Comparison of ENCODE assay signal across 8 mouse cellular contexts in genomic region chr5:145205041-145205440, GRCm38 (mm10). TPM values are rescaled to one million over a fixed set of nuclear protein-coding genes. Genes with fewer than 3 reads are reported as not detected.
A peak's percentile ranks its signal among the peaks of the same experiment; 100 is the strongest.
DNase-seq lines count a peak whose midpoint lies in the region; ATAC-seq and TF ChIP-seq lines count a peak whose summit lies in the region.

No protein-coding gene starts in this region.

- TF ChIP-seq CTCF in MEL (IDR thresholded peaks at IDR 0.05 in 2 of 3, conservative IDR thresholded peaks at IDR 0.05 in 1 of 3; ENCODE audit: control insufficient read depth in 1 of 3, insufficient read depth in 1 of 3, low read depth in 2 of 3, low read length in 3 of 3, poor library complexity in 1 of 3, severe bottlenecking in 1 of 3) = no peak
- no peak for TF ChIP-seq CTCF in lung, postnatal 0 days (IDR thresholded peaks at IDR 0.05)

- no peaks in the 10 kb centered on the region for H3K27me3 ChIP-seq in MEL (ENCODE audit: control insufficient read depth in 1 of 2, insufficient read depth in 2 of 2, low read length in 2 of 2)
- H3K27me3 ChIP-seq in lung, postnatal 0 days (replicated peaks; ENCODE audit: insufficient read depth, low read length) = no peaks in the 10 kb centered on the region

- peak; percentile 44 for DNase-seq in cerebellum, adult 9-10 months
- no peak for DNase-seq in MEL (ENCODE audit: low read depth, low spot score)
- DNase-seq in heart, postnatal 10 days = peak; percentile 30 to 37
- peak; percentile 95 for DNase-seq in lung, postnatal 0 days (ENCODE audit: low spot score)
- DNase-seq in gastrocnemius, adult 18-20 months (ENCODE audit: low spot score) = no peak
- DNase-seq in urinary bladder, adult 18-20 months (ENCODE audit: low spot score in 2 of 2) = no peak
- no peak for DNase-seq in spleen, postnatal 4 days (ENCODE audit: low spot score in 2 of 2)

- peaks cover 0 to 25% of the 10 kb centered on the region in 2 experiments; a peak in 3 of 4 replicates for H3K4me1 ChIP-seq in MEL (ENCODE audit: control insufficient read depth in 1 of 2, insufficient read depth in 2 of 2, low read length in 2 of 2)
- H3K4me1 ChIP-seq in lung, postnatal 0 days (ENCODE audit: insufficient read depth, low read depth, low read length) = peaks cover 7% of the 10 kb centered on the region; the same call in 1 of the 2 replicates

- no peaks in the 10 kb centered on the region for H3K9me3 ChIP-seq in MEL (replicated peaks; ENCODE audit: insufficient read depth, low read length)
- H3K9me3 ChIP-seq in lung, postnatal 0 days (ENCODE audit: low read length) = no peaks in the 10 kb centered on the region

- TF ChIP-seq RAD21 in MEL (IDR thresholded peaks at IDR 0.05; ENCODE audit: low read depth, low read length) = no peak

- H3K79me2 ChIP-seq in MEL (ENCODE audit: control insufficient read depth, insufficient read depth, low read length, poor library complexity) = peaks cover 25% of the 10 kb centered on the region

- TF ChIP-seq POLR2A in MEL (IDR thresholded peaks at IDR 0.05; ENCODE audit: control insufficient read depth in 1 of 2, insufficient read depth in 1 of 2, low read depth in 1 of 2, low read length in 2 of 2, poor library complexity in 1 of 2) = no peak

- no peak for ATAC-seq in cerebellum, adult (ENCODE audit: insufficient number of reproducible peaks, low FRiP score, low TSS enrichment)
- ATAC-seq in lung, postnatal 0 days = peak; percentile 37

- peak overlapping the region; percentile 82 for H3K9ac ChIP-seq in MEL (ENCODE audit: control insufficient read depth, low read depth, low read length, poor library complexity, severe bottlenecking)
- peak overlapping the region; percentile 58; the same call in 1 of the 2 replicates for H3K9ac ChIP-seq in lung, postnatal 0 days (replicated peaks; ENCODE audit: low read depth)

- no peak for TF ChIP-seq EP300 in MEL (IDR thresholded peaks at IDR 0.05; ENCODE audit: low read depth in 1 of 2, low read length in 2 of 2)
- TF ChIP-seq EP300 in lung, postnatal 0 days (IDR thresholded peaks at IDR 0.05) = peak; percentile 98

- H3K27ac ChIP-seq in MEL (ENCODE audit: control insufficient read depth, low read depth, low read length) = peak overlapping the region; percentile 42
- peak overlapping the region; percentile 55 for H3K27ac ChIP-seq in lung, postnatal 0 days (ENCODE audit: low read length)

- intact Hi-C loops in heart, postnatal 10 days (cut with DNase I) = loop anchor here (2.0 kb wide), 1 partner anchor 26 kb away; the partner anchor contains the start of gene Zfp655

- H3K4me3 ChIP-seq in MEL (ENCODE audit: control insufficient read depth in 1 of 2, insufficient read depth in 1 of 2, low read depth in 2 of 2, low read length in 2 of 2) = peak overlapping the region; percentile 78 to 95
- peak overlapping the region; percentile 58 for H3K4me3 ChIP-seq in lung, postnatal 0 days (ENCODE audit: low read depth, low read length)

- 11% methylated on average over 9 of the region's 9 CpGs for WGBS in lung, postnatal 0 days

- peak overlapping the region; percentile 61 for H3K4me2 ChIP-seq in lung, postnatal 0 days (replicated peaks; ENCODE audit: low read depth, low read length)

- H3K36me3 ChIP-seq in MEL (ENCODE audit: control insufficient read depth in 1 of 2, insufficient read depth in 2 of 2, low read length in 2 of 2) = peaks cover 0 to 27% of the 10 kb centered on the region in 2 experiments; a peak in 2 of 4 replicates
- no peaks in the 10 kb centered on the region for H3K36me3 ChIP-seq in lung, postnatal 0 days (ENCODE audit: insufficient read depth, low read length)

TF ChIP-seq in MEL, 35 proteins besides CTCF, POLR2A, EP300 and RAD21:
- TF ChIP-seq SIN3A (IDR thresholded peaks at IDR 0.05; ENCODE audit: low read length) (0 out of 2 replicates have a peak, but pooled peaks have one; percentile 13), SMC3 (IDR thresholded peaks at IDR 0.05; ENCODE audit: low read depth, low read length) (no peak), MAX (IDR thresholded peaks at IDR 0.05; ENCODE audit: low read length) (no peak), MYC (IDR thresholded peaks at IDR 0.05; ENCODE audit: low read depth, low read length) (no peak), ETS1 (IDR thresholded peaks at IDR 0.05; ENCODE audit: low read depth, low read length) (peak; percentile 24; the same call in 1 of the 2 replicates), TAL1 (IDR thresholded peaks at IDR 0.05; ENCODE audit: low read length) (no peak), POLR2AphosphoS2 (IDR thresholded peaks at IDR 0.05; ENCODE audit: low read length) (no peak), RCOR1 (IDR thresholded peaks at IDR 0.05; ENCODE audit: low read depth, low read length) (no peak), ZC3H11A (IDR thresholded peaks at IDR 0.05; ENCODE audit: low read depth, low read length) (no peak), ZKSCAN1 (IDR thresholded peaks at IDR 0.05; ENCODE audit: low read depth, low read length) (no peak)
TF ChIP-seq in MEL: peak in this region for 2.

RNA-seq across cellular contexts. Expression of gene Zkscan5, which starts 0.7 kb away (rescaled TPM):
- 7.8 and 8.7 TPM in 2 replicates for total RNA-seq in MEL (2012; rRNA removed)
- polyA plus RNA-seq in MEL (2012; ENCODE audit: insufficient read depth in 1 of 2, insufficient read length in 2 of 2, low read depth in 1 of 2, low replicate concordance in 2 of 2, missing spikeins in 1 of 2) = 1 to 10 TPM in 1 of 2 experiments, not detected in 1; 9.8 TPM
- 10 to 100 TPM; 11.4 to 12.1 TPM for total RNA-seq in heart, postnatal 10 days (2021)
- polyA plus RNA-seq in lung, postnatal 0 days (2015; fragmentation: Nextera tagmentation; extraction: Ambion mirVana) = 7.5 and 8.1 TPM in 2 replicates
- total RNA-seq in gastrocnemius, adult 18-20 months (2021) = 1 to 10 TPM; 8.5 to 9.6 TPM

RNA-seq across cellular contexts. Expression of gene Zkscan14, which starts 3.4 kb away (rescaled TPM):
- 6.7 and 7.1 TPM in 2 replicates for total RNA-seq in MEL (2012; rRNA removed)
- polyA plus RNA-seq in MEL (2012; ENCODE audit: insufficient read depth in 1 of 2, insufficient read length in 2 of 2, low read depth in 1 of 2, low replicate concordance in 2 of 2, missing spikeins in 1 of 2) = 1 to 10 TPM in 1 of 2 experiments, not detected in 1; 7.5 TPM
- total RNA-seq in heart, postnatal 10 days (2021) = 1 to 10 TPM; 6.6 to 7.0 TPM
- 13.0 and 13.9 TPM in 2 replicates for polyA plus RNA-seq in lung, postnatal 0 days (2015; fragmentation: Nextera tagmentation; extraction: Ambion mirVana)
- total RNA-seq in gastrocnemius, adult 18-20 months (2021) = 10 to 100 TPM in 1 of 2 experiments, 1 to 10 TPM in 1; 8.7 to 11.8 TPM

RNA-seq across cellular contexts. Expression of gene Atp5j2, which starts 13.2 kb away (rescaled TPM):
- total RNA-seq in MEL (2012; rRNA removed) = 493 and 517 TPM in 2 replicates
- 100 to 1,000 TPM; 543 to 733 TPM for polyA plus RNA-seq in MEL (2012; ENCODE audit: insufficient read depth in 1 of 2, insufficient read length in 2 of 2, low read depth in 1 of 2, low replicate concordance in 2 of 2, missing spikeins in 1 of 2)
- 100 to 1,000 TPM; 843 to 872 TPM for total RNA-seq in heart, postnatal 10 days (2021)
- 374 and 396 TPM in 2 replicates for polyA plus RNA-seq in lung, postnatal 0 days (2015; fragmentation: Nextera tagmentation; extraction: Ambion mirVana)
- total RNA-seq in gastrocnemius, adult 18-20 months (2021) = 100 to 1,000 TPM; 688 to 719 TPM

RNA-seq across cellular contexts. Expression of gene Zfp655, which starts 26.5 kb away (rescaled TPM):
- 26.9 and 30.3 TPM in 2 replicates for total RNA-seq in MEL (2012; rRNA removed)
- 10 to 100 TPM; 25.2 to 35.3 TPM for polyA plus RNA-seq in MEL (2012; ENCODE audit: insufficient read depth in 1 of 2, insufficient read length in 2 of 2, low read depth in 1 of 2, low replicate concordance in 2 of 2, missing spikeins in 1 of 2)
- total RNA-seq in heart, postnatal 10 days (2021) = 10 to 100 TPM; 29.0 to 30.1 TPM
- 27.6 and 32.1 TPM in 2 replicates for polyA plus RNA-seq in lung, postnatal 0 days (2015; fragmentation: Nextera tagmentation; extraction: Ambion mirVana)
- total RNA-seq in gastrocnemius, adult 18-20 months (2021) = 10 to 100 TPM; 12.4 to 14.9 TPM

RNA-seq across cellular contexts. Expression of gene Cpsf4, which starts 38.0 kb away (rescaled TPM):
- 72.0 and 75.3 TPM in 2 replicates for total RNA-seq in MEL (2012; rRNA removed)
- 10 to 100 TPM in 1 of 2 experiments, not detected in 1; 88.2 TPM for polyA plus RNA-seq in MEL (2012; ENCODE audit: insufficient read depth in 1 of 2, insufficient read length in 2 of 2, low read depth in 1 of 2, low replicate concordance in 2 of 2, missing spikeins in 1 of 2)
- 10 to 100 TPM; 13.2 to 13.7 TPM for total RNA-seq in heart, postnatal 10 days (2021)
- 22.9 and 25.9 TPM in 2 replicates for polyA plus RNA-seq in lung, postnatal 0 days (2015; fragmentation: Nextera tagmentation; extraction: Ambion mirVana)
- total RNA-seq in gastrocnemius, adult 18-20 months (2021) = 1 to 10 TPM; 9.2 to 9.5 TPM

Comparison
In these comparisons a context has a peak if more than half of its experiments do, and no peak if none do; other contexts are left out.
1. DNase-seq: peak in cerebellum, adult 9-10 months (single experiment), heart, postnatal 10 days (2 of 2) and lung, postnatal 0 days (single experiment); none in MEL (single experiment), gastrocnemius, adult 18-20 months (single experiment), urinary bladder, adult 18-20 months (0 of 2) and spleen, postnatal 4 days (0 of 2).